Mouse (Mus musculus) kidney, adult 2 months (tissue): ENCODE data around the gene Rassf1.

Source experiments
- CTCF ChIP-seq: fragments of 200-500 bp; conservative IDR thresholded peaks from 2 replicates; pipeline ENCODE4 v1.5.1; 2011; ENCODE audit warnings: low read depth, mild to moderate bottlenecking, control low read depth, low read length, moderate library complexity, mixed read lengths; ENCODE audit not compliant: insufficient read depth, insufficient read length
- POLR2A ChIP-seq: fragments of 200-500 bp; IDR thresholded peaks from one replicate; pipeline ENCODE4 v1.6.1; 2011; ENCODE audit warnings: low read depth, low read length, control low read depth

- peak; percentile 88 for TF ChIP-seq CTCF
- no peak for TF ChIP-seq POLR2A
These were observed 5.8 kb upstream of the Rassf1 start for GRCm38 (mm10) chr9:107545602-107546001.
